13 mouse cellular contexts compared by ENCODE assay signal in genomic region chr10:67193003-67193652, GRCm38 (mm10).
DNase-seq lines count a peak whose midpoint lies in the region; ATAC-seq and TF ChIP-seq lines count a peak whose summit lies in the region.
"Had no signal": no experiment of that assay in that cellular context is flagged by ENCODE, and none has a peak within 500 bp of the region (broad histone marks: within the 10 kb centered on the region; RNA-seq: fewer than 3 reads in every experiment).

No protein-coding gene starts in this region.

- TF ChIP-seq EP300 in liver, postnatal 0 days (IDR thresholded peaks at IDR 0.05; ENCODE audit: low read depth) = no peak

- H3K36me3 ChIP-seq in forebrain, embryonic 15.5 days = no peaks in the 10 kb centered on the region
- 0 out of 2 replicates have a peak, but pooled peaks cover 7% of the 10 kb centered on the region for H3K36me3 ChIP-seq in forebrain, embryonic 14.5 days (ENCODE audit: control insufficient read depth, insufficient read depth, low read length)
- H3K36me3 ChIP-seq in liver, adult 2 months (ENCODE audit: control insufficient read depth, insufficient read depth, low read length) = peaks cover 2% of the 10 kb centered on the region
- H3K36me3 ChIP-seq in liver, postnatal 0 days (replicated peaks; ENCODE audit: insufficient read depth, low read length) = peaks cover 13% of the 10 kb centered on the region
- no peaks in the 10 kb centered on the region for H3K36me3 ChIP-seq in intestine, embryonic 16.5 days (ENCODE audit: control insufficient read depth, insufficient read depth, low read length)

- no peaks in the 10 kb centered on the region for H3K9me3 ChIP-seq in forebrain, embryonic 15.5 days
- no peaks in the 10 kb centered on the region for H3K9me3 ChIP-seq in forebrain, embryonic 14.5 days (replicated peaks; ENCODE audit: control insufficient read depth, low read length)
- no peaks in the 10 kb centered on the region for H3K9me3 ChIP-seq in liver, postnatal 0 days (ENCODE audit: low read length)
- H3K9me3 ChIP-seq in intestine, embryonic 16.5 days (ENCODE audit: control insufficient read depth, low read length) = no peaks in the 10 kb centered on the region

- H3K27me3 ChIP-seq in forebrain, embryonic 15.5 days = no peaks in the 10 kb centered on the region
- no peaks in the 10 kb centered on the region for H3K27me3 ChIP-seq in forebrain, embryonic 14.5 days (replicated peaks; ENCODE audit: control insufficient read depth, insufficient read depth, low read length)
- no peaks in the 10 kb centered on the region for H3K27me3 ChIP-seq in liver, adult 2 months (ENCODE audit: control insufficient read depth, insufficient read depth, low read length)
- no peaks in the 10 kb centered on the region for H3K27me3 ChIP-seq in liver, postnatal 0 days (ENCODE audit: insufficient read depth, low read length)
- no peaks in the 10 kb centered on the region for H3K27me3 ChIP-seq in intestine, embryonic 16.5 days (replicated peaks; ENCODE audit: control insufficient read depth, insufficient read depth, low read length)
- H3K27me3 ChIP-seq: heart, embryonic 12.5 days had no signal

- no peak overlapping the region for H3K9ac ChIP-seq in forebrain, embryonic 15.5 days (replicated peaks)
- H3K9ac ChIP-seq in forebrain, embryonic 14.5 days (ENCODE audit: low read length) = no peak overlapping the region
- no peak overlapping the region for H3K9ac ChIP-seq in liver, adult 2 months (ENCODE audit: low read depth, low read length)
- no peak overlapping the region for H3K9ac ChIP-seq in liver, postnatal 0 days (replicated peaks)
- H3K9ac ChIP-seq in intestine, embryonic 16.5 days (ENCODE audit: low read depth, low read length) = no peak overlapping the region
- H3K9ac ChIP-seq: heart, embryonic 12.5 days had no signal

- H3K79me2 ChIP-seq in liver, adult 2 months (ENCODE audit: control insufficient read depth, insufficient read depth, low read length) = peaks cover 24% of the 10 kb centered on the region; the same call in 1 of the 2 replicates

- H3K27ac ChIP-seq in forebrain, embryonic 15.5 days (replicated peaks) = no peak overlapping the region
- H3K27ac ChIP-seq in forebrain, embryonic 14.5 days (ENCODE audit: low read depth, low read length) = no peak overlapping the region
- H3K27ac ChIP-seq in liver, adult 2 months (replicated peaks; ENCODE audit: insufficient read depth, low read depth, low read length) = 0 out of 2 replicates have a peak overlapping the region, but pooled peaks have one; percentile 21
- no peak overlapping the region for H3K27ac ChIP-seq in liver, postnatal 0 days (ENCODE audit: low read depth)
- H3K27ac ChIP-seq in intestine, embryonic 16.5 days (ENCODE audit: low read length) = no peak overlapping the region; the same call in 1 of the 2 replicates
- H3K27ac ChIP-seq: hindbrain, embryonic 10.5 days had no signal

- intact Hi-C loops in gastrocnemius, postnatal 36 days (cut with DNase I) = no loop called here

- H3K4me2 ChIP-seq in forebrain, embryonic 15.5 days (replicated peaks) = no peak overlapping the region
- no peak overlapping the region for H3K4me2 ChIP-seq in forebrain, embryonic 14.5 days (ENCODE audit: low read length)
- H3K4me2 ChIP-seq in liver, postnatal 0 days (ENCODE audit: low read depth, low read length) = no peak overlapping the region
- no peak overlapping the region for H3K4me2 ChIP-seq in intestine, embryonic 16.5 days (ENCODE audit: low read depth, low read length)
- H3K4me2 ChIP-seq: heart, embryonic 12.5 days; liver, embryonic 11.5 days had no signal

- no peak for DNase-seq in forebrain, embryonic 14.5 days (ENCODE audit: low spot score)
- peak; percentile 75 for DNase-seq in liver, adult 2 months (ENCODE audit: extremely low read depth, low read depth, low spot score)
- DNase-seq in liver, postnatal 0 days = no peak
- DNase-seq in naive thymus-derived CD4-positive, alpha-beta T cell, adult 2 months (ENCODE audit: low read depth) = peak; percentile 45
- no peak for DNase-seq in frontal cortex, postnatal 25 days (ENCODE audit: low spot score in 2 of 2)
- DNase-seq in gastrocnemius, postnatal 36 days = no peak
- DNase-seq: cerebellum, adult 18-20 months; right cerebral cortex, postnatal 25 days had no signal

- peaks cover 26% of the 10 kb centered on the region for H3K4me1 ChIP-seq in forebrain, embryonic 15.5 days
- peaks cover 9% of the 10 kb centered on the region for H3K4me1 ChIP-seq in forebrain, embryonic 14.5 days (ENCODE audit: control insufficient read depth, insufficient read depth, low read length)
- H3K4me1 ChIP-seq in liver, adult 2 months (ENCODE audit: control insufficient read depth, insufficient read depth, low read length) = peaks cover 28% of the 10 kb centered on the region
- peaks cover 12% of the 10 kb centered on the region for H3K4me1 ChIP-seq in liver, postnatal 0 days (ENCODE audit: insufficient read depth)
- H3K4me1 ChIP-seq in intestine, embryonic 16.5 days (ENCODE audit: control insufficient read depth, insufficient read depth, low read length) = peaks cover 2% of the 10 kb centered on the region; the same call in 1 of the 2 replicates

- no peak overlapping the region for H3K4me3 ChIP-seq in forebrain, embryonic 15.5 days
- no peak overlapping the region for H3K4me3 ChIP-seq in forebrain, embryonic 14.5 days (ENCODE audit: low read depth, low read length)
- no peak overlapping the region for H3K4me3 ChIP-seq in liver, adult 2 months (ENCODE audit: insufficient read depth, low read depth, low read length)
- H3K4me3 ChIP-seq in liver, postnatal 0 days (ENCODE audit: low read depth, low read length) = no peak overlapping the region
- H3K4me3 ChIP-seq in intestine, embryonic 16.5 days (ENCODE audit: low read length) = no peak overlapping the region
- H3K4me3 ChIP-seq: heart, embryonic 12.5 days; hindbrain, embryonic 10.5 days had no signal

- TF ChIP-seq POLR2A in liver, adult 2 months (IDR thresholded peaks at IDR 0.05; ENCODE audit: extremely low read depth, insufficient read depth, low read length) = no peak

- ATAC-seq in forebrain, embryonic 15.5 days (replicated peaks) = 0 out of 2 replicates have a peak, but pooled peaks have one; percentile 38
- ATAC-seq in forebrain, embryonic 14.5 days = no peak
- ATAC-seq in liver, postnatal 0 days = no peak
- ATAC-seq in intestine, embryonic 16.5 days = peak; percentile 69

- WGBS in forebrain, embryonic 15.5 days = 52% methylated on average over 3 of the region's 3 CpGs
- 56% methylated on average over 3 of the region's 3 CpGs for WGBS in forebrain, embryonic 14.5 days
- 27% methylated on average over 3 of the region's 3 CpGs for WGBS in liver, adult 2 months
- 68% methylated on average over 3 of the region's 3 CpGs for WGBS in liver, postnatal 0 days (ENCODE audit: insufficient replicate concordance)
- 50% methylated on average over 3 of the region's 3 CpGs for WGBS in intestine, embryonic 16.5 days

- no peak for TF ChIP-seq CTCF in liver, adult 2 months (IDR thresholded peaks at IDR 0.05; ENCODE audit: low read depth, low read length)
- no peak for TF ChIP-seq CTCF in liver, postnatal 0 days (IDR thresholded peaks at IDR 0.05; ENCODE audit: low read depth)

Comparison
In these comparisons a context has a peak if more than half of its experiments do, and no peak if none do; other contexts are left out.
1. ATAC-seq: peak in forebrain, embryonic 15.5 days (single experiment) and intestine, embryonic 16.5 days (single experiment); none in forebrain, embryonic 14.5 days (single experiment) and liver, postnatal 0 days (single experiment).
2. DNase-seq: peak in liver, adult 2 months (single experiment) and naive thymus-derived CD4-positive, alpha-beta T cell, adult 2 months (single experiment); none in forebrain, embryonic 14.5 days (single experiment), liver, postnatal 0 days (single experiment), frontal cortex, postnatal 25 days (0 of 2) and gastrocnemius, postnatal 36 days (0 of 2).